Mouse (Mus musculus) myocyte (in vitro differentiated cells): ENCODE results near the gene Bend3. TPM values are rescaled to one million over a fixed set of nuclear protein-coding genes. Genes with fewer than 3 reads are reported as not detected.

ENCODE experiments used
- H3K27me3 ChIP-seq: one replicate; pipeline ENCODE4 v1.6.1; 2011; ENCODE audit not compliant: control insufficient read depth, insufficient read depth, insufficient read length
- H3K36me3 ChIP-seq: one replicate; pipeline ENCODE4 v1.6.1; 2011; ENCODE audit not compliant: control insufficient read depth, insufficient read depth
- H3K4me2 ChIP-seq: one replicate; pipeline ENCODE4 v1.6.1; 2011; ENCODE audit warnings: low read depth, control low read depth
- H3K4me3 ChIP-seq: one replicate; pipeline ENCODE4 v1.5.1; 2011; ENCODE audit warnings: mild to moderate bottlenecking, control low read depth, moderate library complexity
- H3K79me2 ChIP-seq: one replicate; pipeline ENCODE4 v1.6.1; 2011; ENCODE audit not compliant: control insufficient read depth, insufficient read depth
- H3ac ChIP-seq: one replicate; pipeline ENCODE4 v1.6.1; 2011; ENCODE audit not compliant: control insufficient read depth, insufficient read length
- CEBPB ChIP-seq: IDR thresholded peaks from 2 replicates; pipeline ENCODE4 v1.6.1; 2011; ENCODE audit warnings: mild to moderate bottlenecking, moderate library complexity; ENCODE audit not compliant: poor library complexity, insufficient read depth, severe bottlenecking
- E2F4 ChIP-seq: IDR thresholded peaks from one replicate; pipeline ENCODE4 v1.6.1; 2011; ENCODE audit warnings: mild to moderate bottlenecking, control low read depth, moderate library complexity; ENCODE audit not compliant: insufficient read depth
- MAX ChIP-seq: IDR thresholded peaks from one replicate; pipeline ENCODE4 v1.6.1; 2011; ENCODE audit warnings: low read depth, mild to moderate bottlenecking, control low read depth
- MYOD1 ChIP-seq, 3 experiments: IDR thresholded peaks; one replicate each; pipeline ENCODE4 v1.6.1; 2011; ENCODE audit warnings: control low read depth in 2 of 3, low read depth in 2 of 3, mild to moderate bottlenecking in 2 of 3, moderate library complexity in 1 of 3; ENCODE audit not compliant: insufficient read length in 2 of 3, control insufficient read depth in 1 of 3
- MYOG ChIP-seq, 3 experiments: IDR thresholded peaks; one replicate each; pipeline ENCODE4 v1.6.1; 2011; ENCODE audit warnings: control low read depth in 2 of 3, low read depth in 2 of 3, mild to moderate bottlenecking in 2 of 3; ENCODE audit not compliant: insufficient read length in 2 of 3, control insufficient read depth in 1 of 3, insufficient read depth in 1 of 3
- POLR2A ChIP-seq: IDR thresholded peaks from one replicate; pipeline ENCODE4 v1.6.1; 2011; ENCODE audit warnings: low read depth, mild to moderate bottlenecking, control low read depth, moderate library complexity; ENCODE audit not compliant: insufficient read length
- POLR2AphosphoS2 ChIP-seq: IDR thresholded peaks from one replicate; pipeline ENCODE4 v1.6.1; 2011; ENCODE audit warnings: low read depth, control low read depth; ENCODE audit not compliant: insufficient read length
- REST ChIP-seq: IDR thresholded peaks from one replicate; pipeline ENCODE4 v1.6.1; 2011; ENCODE audit warnings: mild to moderate bottlenecking, control low read depth, moderate library complexity; ENCODE audit not compliant: insufficient read depth, insufficient read length
- SRF ChIP-seq: IDR thresholded peaks from one replicate; pipeline ENCODE4 v1.6.1; 2011; ENCODE audit warnings: low read depth; ENCODE audit not compliant: control insufficient read depth, insufficient read length
- TCF12 ChIP-seq: IDR thresholded peaks from one replicate; pipeline ENCODE4 v1.6.1; 2011; ENCODE audit warnings: mild to moderate bottlenecking, control low read depth; ENCODE audit not compliant: poor library complexity, insufficient read depth, severe bottlenecking
- TCF3 ChIP-seq: IDR thresholded peaks from one replicate; pipeline ENCODE4 v1.6.1; 2011; ENCODE audit warnings: low read depth, control low read depth; ENCODE audit not compliant: insufficient read length
- USF1 ChIP-seq: IDR thresholded peaks from one replicate; pipeline ENCODE4 v1.6.1; 2011; ENCODE audit warnings: low read depth, mild to moderate bottlenecking, control low read depth, moderate library complexity
- polyA plus RNA-seq: library from polyadenylated mRNA; unstranded; fragments of >200 nt; fragmentation: generic; extraction: Trizol; gene quantifications from one replicate; pipeline ENCODE4 v1.2.1, GENCODE M21; 2012; ENCODE audit warnings: missing spikeins

Bend3 gene
- polyA plus RNA-seq, 1 experiment = 3.0 TPM

DNA sequence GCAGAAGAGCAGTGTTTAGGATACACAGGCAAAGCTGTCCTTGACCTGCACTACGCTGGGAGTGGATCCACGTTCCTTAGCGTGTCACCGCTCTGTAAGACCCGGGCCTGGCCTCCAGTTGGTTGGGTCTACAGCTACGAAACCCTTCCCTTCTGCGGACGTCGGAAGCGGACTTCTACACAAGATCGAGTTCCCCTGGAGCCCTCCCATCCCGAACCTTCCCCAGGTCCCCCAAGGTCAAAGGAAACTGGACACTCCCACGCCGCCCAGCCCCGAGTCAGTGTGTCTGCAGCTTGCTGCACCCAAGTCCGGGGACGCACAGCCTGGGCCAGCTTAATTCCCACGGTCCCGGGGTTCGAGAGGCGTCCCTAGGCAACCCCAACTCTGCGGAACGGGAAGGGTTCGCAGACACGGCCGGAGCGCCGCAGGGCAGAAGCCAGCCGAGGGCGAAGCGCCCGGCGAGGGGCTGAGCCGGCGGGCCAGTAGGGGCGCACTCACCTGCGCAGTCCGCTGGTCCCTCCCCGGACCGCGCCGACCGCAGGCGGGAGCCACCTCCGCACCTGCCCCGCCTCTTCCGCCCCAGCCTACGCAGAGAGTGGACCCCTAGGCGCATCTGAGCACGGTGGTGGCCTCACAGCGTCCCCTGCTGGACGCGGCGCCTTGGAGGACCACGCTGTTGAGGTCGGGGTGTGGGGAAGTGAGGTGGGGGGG, 62.0 kb downstream of the Bend3 start, which contains the start of gene 1700021F05Rik:
Gene 1700021F05Rik (minus strand): TSS at position 553 of the 711 bp plus-strand sequence.
- TF ChIP-seq CEBPB (no peak), REST (no peak), POLR2A (peak; percentile 90), POLR2AphosphoS2 (peak; percentile 85), E2F4 (no peak), MYOG (IDR thresholded peaks at IDR 0.05; ENCODE audit: control insufficient read depth in 1 of 3, insufficient read depth in 1 of 3, insufficient read length in 2 of 3, low read depth in 2 of 3) (peak in 2 of 3 experiments; percentile 88 to 89), MAX (no peak), TCF3 (peak; percentile 64), USF1 (no peak), MYOD1 (IDR thresholded peaks at IDR 0.05; ENCODE audit: control insufficient read depth in 1 of 3, insufficient read length in 2 of 3, low read depth in 2 of 3) (peak in 2 of 3 experiments; percentile 74 to 81), SRF (peak; percentile 84), TCF12 (no peak)
- peak within 1 kb of the TSS; percentile 28 for H3ac ChIP-seq
- peak within 1 kb of the TSS; percentile 93 for H3K4me3 ChIP-seq
- peak within 1 kb of the TSS; percentile 91 for H3K4me2 ChIP-seq
- H3K27me3 ChIP-seq = no peaks in the 10 kb centered on the region
- no peaks in the 10 kb centered on the region for H3K36me3 ChIP-seq
- peaks cover 32% of the 10 kb centered on the region for H3K79me2 ChIP-seq

DNA sequence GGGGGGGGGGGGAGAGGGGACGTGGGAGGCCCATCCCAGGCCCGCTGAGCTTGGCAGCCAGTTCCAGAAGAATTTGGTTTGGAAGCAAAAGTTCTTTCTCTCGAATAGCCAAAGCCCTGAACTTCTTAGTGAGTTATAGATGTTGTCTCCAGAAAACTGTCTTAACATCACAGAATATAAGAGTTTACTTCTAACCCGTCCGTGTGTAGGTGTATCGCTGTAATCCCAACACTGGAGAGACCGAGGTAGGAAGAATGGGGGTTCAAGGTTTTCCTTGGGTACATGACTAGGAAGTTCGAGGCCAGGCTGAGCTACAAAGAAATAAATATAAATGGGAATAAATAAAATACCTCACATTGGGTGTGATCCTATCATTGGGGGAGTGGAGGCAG, 62.5 kb downstream of the Bend3 start:
- Histone ChIP-seq H3K36me3 (no peaks in the 10 kb centered on the region), H3K4me3 (peak overlapping the region; percentile 93), H3ac (peak overlapping the region; percentile 28), H3K27me3 (no peaks in the 10 kb centered on the region), H3K79me2 (peaks cover 29% of the 10 kb centered on the region), H3K4me2 (peak overlapping the region; percentile 67)
- no peak for TF ChIP-seq USF1
- no peak for TF ChIP-seq SRF
- no peak for TF ChIP-seq POLR2A
- TF ChIP-seq REST = no peak
- TF ChIP-seq POLR2AphosphoS2 = no peak
- no peak for TF ChIP-seq MAX
- no peak for TF ChIP-seq E2F4
- TF ChIP-seq TCF3 = no peak
- no peak for TF ChIP-seq CEBPB

DNA sequence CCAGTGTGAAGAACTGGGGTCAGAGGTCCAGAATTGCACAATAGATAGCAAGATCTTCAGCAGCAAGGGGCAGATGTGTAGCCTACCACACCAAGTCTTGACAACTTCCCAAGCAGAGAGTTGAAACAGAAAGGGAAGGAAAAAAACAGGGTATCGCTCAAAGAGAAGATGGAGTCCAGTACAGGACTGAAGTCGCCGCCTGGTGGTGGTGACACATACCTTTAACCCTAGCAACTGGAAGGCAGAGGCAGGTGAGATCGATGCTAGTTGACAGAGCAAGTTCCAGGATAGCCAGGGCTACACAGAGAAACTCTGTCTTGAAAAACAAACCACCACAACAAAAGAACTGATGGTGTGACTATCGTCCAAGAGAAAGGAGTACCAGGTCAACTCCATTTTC, 70.8 kb downstream of the Bend3 start:
- Histone ChIP-seq H3K4me2 (no peak overlapping the region), H3K79me2 (no peaks in the 10 kb centered on the region), H3K4me3 (no peak overlapping the region), H3K36me3 (no peaks in the 10 kb centered on the region), H3ac (no peak overlapping the region), H3K27me3 (peaks cover 5% of the 10 kb centered on the region)
- TF ChIP-seq E2F4 (no peak), CEBPB (no peak), SRF (no peak), MYOG (IDR thresholded peaks at IDR 0.05; ENCODE audit: control insufficient read depth in 1 of 3, insufficient read depth in 1 of 3, insufficient read length in 2 of 3, low read depth in 2 of 3) (no peak), MYOD1 (IDR thresholded peaks at IDR 0.05; ENCODE audit: control insufficient read depth in 1 of 3, insufficient read length in 2 of 3, low read depth in 2 of 3) (no peak), POLR2A (no peak), USF1 (no peak), MAX (no peak), REST (no peak), POLR2AphosphoS2 (no peak), TCF12 (no peak), TCF3 (no peak)

DNA sequence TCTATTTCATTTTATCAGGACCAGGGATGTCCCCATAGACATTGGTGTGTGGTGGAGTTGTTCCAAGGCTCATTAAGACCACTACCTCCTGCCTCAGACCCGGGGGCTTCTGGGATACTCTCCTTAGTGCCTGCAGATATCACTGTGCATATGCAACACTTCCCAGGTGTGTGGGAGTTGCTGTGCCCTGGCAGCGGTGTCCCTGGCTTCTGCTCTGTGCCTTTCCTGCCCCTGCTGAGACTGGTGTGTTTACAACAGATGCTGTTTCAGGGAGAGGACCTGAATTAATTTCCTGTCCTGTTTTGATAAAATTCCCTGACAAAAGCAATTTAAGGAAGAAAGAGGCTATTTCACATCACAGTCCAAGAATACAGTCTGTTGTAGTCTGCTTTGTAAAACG, 72.3 kb downstream of the Bend3 start:
- no peak for TF ChIP-seq POLR2A
- TF ChIP-seq POLR2AphosphoS2 = no peak
- TF ChIP-seq REST = no peak
- no peak for TF ChIP-seq CEBPB
- TF ChIP-seq E2F4 = no peak
- TF ChIP-seq MYOG (IDR thresholded peaks at IDR 0.05; ENCODE audit: control insufficient read depth in 1 of 3, insufficient read depth in 1 of 3, insufficient read length in 2 of 3, low read depth in 2 of 3) = no peak
- no peak for TF ChIP-seq MAX
- no peak for TF ChIP-seq TCF3
- TF ChIP-seq MYOD1 (IDR thresholded peaks at IDR 0.05; ENCODE audit: control insufficient read depth in 1 of 3, insufficient read length in 2 of 3, low read depth in 2 of 3) = no peak
- no peak for TF ChIP-seq SRF
- TF ChIP-seq TCF12 = no peak
- TF ChIP-seq USF1 = no peak
- Histone ChIP-seq H3K79me2 (no peaks in the 10 kb centered on the region), H3K36me3 (no peaks in the 10 kb centered on the region), H3K4me2 (no peak overlapping the region), H3K27me3 (peaks cover 5% of the 10 kb centered on the region), H3K4me3 (no peak overlapping the region), H3ac (no peak overlapping the region)
